Mouse (Mus musculus) forebrain, postnatal 0 days (tissue): ENCODE data around the gene Actn1. TPM values are rescaled to one million over a fixed set of nuclear protein-coding genes. Genes with fewer than 3 reads are reported as not detected.

Experiments used
- ATAC-seq: fragments of 200-750 bp; cut with Nextera tagmentation; 2 replicates; pipeline ENCODE4 v1.8.0; 2017; ENCODE audit warnings: mild to moderate bottlenecking, moderate library complexity
- DNase-seq: peaks from one replicate; pipeline ENCODE4 v3.0.0-alpha.2; 2015
- H3K27ac ChIP-seq: fragments of 300-500 bp; sonication (generic); 2 replicates; pipeline ENCODE4 v1.5.1; 2014; ENCODE audit warnings: low read depth, mild to moderate bottlenecking, antibody characterized with exemption, low read length, moderate library complexity, mixed read lengths
- H3K27me3 ChIP-seq: fragments of 300-500 bp; sonication (generic); 2 replicates; pipeline ENCODE4 v1.6.1; 2014; ENCODE audit warnings: mild to moderate bottlenecking, low read length, mixed read lengths; ENCODE audit not compliant: insufficient read depth
- H3K36me3 ChIP-seq: fragments of 300-500 bp; sonication (generic); 2 replicates; pipeline ENCODE4 v1.6.1; 2014; ENCODE audit warnings: mild to moderate bottlenecking, moderate library complexity; ENCODE audit not compliant: insufficient read depth
- H3K4me1 ChIP-seq: fragments of 300-500 bp; sonication (generic); 2 replicates; pipeline ENCODE4 v1.6.1; 2014; ENCODE audit warnings: antibody characterized with exemption; ENCODE audit not compliant: insufficient read depth
- H3K4me2 ChIP-seq: fragments of 300-500 bp; sonication (generic); 2 replicates; pipeline ENCODE4 v1.6.1; 2014; ENCODE audit warnings: low read depth, mild to moderate bottlenecking, moderate library complexity
- H3K4me3 ChIP-seq: fragments of 300-500 bp; sonication (generic); 2 replicates; pipeline ENCODE4 v1.5.1; 2014; ENCODE audit warnings: low read depth, low read length, mixed read lengths
- H3K9ac ChIP-seq: fragments of 300-500 bp; sonication (generic); 2 replicates; pipeline ENCODE4 v1.6.1; 2014; ENCODE audit warnings: mild to moderate bottlenecking
- H3K9me3 ChIP-seq: fragments of 300-500 bp; sonication (generic); 2 replicates; pipeline ENCODE4 v1.6.1; 2016; ENCODE audit warnings: low read length
- CTCF ChIP-seq: sonication (generic); IDR thresholded peaks from 2 replicates; pipeline ENCODE4 v1.5.1; 2016; ENCODE audit warnings: antibody characterized with exemption, control low read depth, low read depth
- WGBS: fragments of 180-500 bp; shearing (Covaris S2); extraction: QIAGEN DNeasy Blood & Tissue Kit; methylation state at CpG from one replicate; pipeline ENCODE4 v1.1.7; 2014; 5-methylcytosine and 5-hydroxymethylcytosine counted together
- polyA plus RNA-seq: library from polyadenylated mRNA; unstranded; fragments of >200 nt; fragmentation: Nextera tagmentation; extraction: Ambion mirVana; gene quantifications from 2 replicates; pipeline ENCODE4 v1.2.1, GENCODE M21; 2015
- total RNA-seq: library from RNA; depleted of rRNA; stranded (reverse); fragments of >200 nt; gene quantifications from 2 replicates; pipeline ENCODE4 v1.2.3, GENCODE M21; 2014

The Actn1 gene
- total and polyA plus RNA-seq, 2 experiments from 2014 or later = 6.7 to 19.1 TPM

DNA sequence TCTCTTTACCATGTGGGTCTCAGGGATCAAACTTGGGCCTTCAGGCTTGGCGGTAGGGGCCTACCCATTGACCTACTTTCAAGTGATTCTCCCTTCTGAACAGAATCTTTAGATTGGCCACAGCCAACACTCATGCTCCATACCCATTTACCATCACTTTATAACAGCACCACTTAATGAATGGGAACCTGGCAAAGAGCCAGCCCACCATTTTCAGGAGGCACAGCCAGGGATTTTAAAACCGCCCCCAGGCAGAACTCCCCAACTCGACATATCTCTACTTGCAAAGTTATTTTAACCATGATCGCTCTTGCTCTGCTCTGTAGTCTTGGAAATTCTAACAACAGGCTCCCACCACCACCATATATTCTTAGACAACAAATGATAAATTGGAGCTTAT is 93.5 kb downstream of the Actn1 start:
- Histone ChIP-seq H3K27ac (no peak overlapping the region), H3K9ac (no peak overlapping the region), H3K36me3 (peaks cover 20% of the 10 kb centered on the region), H3K4me3 (no peak overlapping the region), H3K27me3 (no peaks in the 10 kb centered on the region), H3K4me2 (no peak overlapping the region), H3K9me3 (no peaks in the 10 kb centered on the region), H3K4me1 (no peaks in the 10 kb centered on the region)
- DNase-seq (no peak), ATAC-seq (no peak)
- TF ChIP-seq CTCF = no peak
- 57% methylated on average over 4 of the region's 4 CpGs for WGBS

GRCm38 (mm10) chr12:80164526-80164925 is 95.6 kb downstream of the Actn1 start:
- H3K36me3 ChIP-seq = peaks cover under 1% of the 10 kb centered on the region; the same call in 1 of the 2 replicates
- H3K9me3 ChIP-seq = no peaks in the 10 kb centered on the region
- DNase-seq = no peak
- no peak overlapping the region for H3K27ac ChIP-seq
- no peak overlapping the region for H3K9ac ChIP-seq
- no peaks in the 10 kb centered on the region for H3K27me3 ChIP-seq
- no peak overlapping the region for H3K4me2 ChIP-seq
- no peak for ATAC-seq
- no peak overlapping the region for H3K4me3 ChIP-seq
- H3K4me1 ChIP-seq = no peaks in the 10 kb centered on the region
- whole genome bisulfite sequencing = 95% methylated on average over 8 of the region's 8 CpGs
- no peak for TF ChIP-seq CTCF

DNA sequence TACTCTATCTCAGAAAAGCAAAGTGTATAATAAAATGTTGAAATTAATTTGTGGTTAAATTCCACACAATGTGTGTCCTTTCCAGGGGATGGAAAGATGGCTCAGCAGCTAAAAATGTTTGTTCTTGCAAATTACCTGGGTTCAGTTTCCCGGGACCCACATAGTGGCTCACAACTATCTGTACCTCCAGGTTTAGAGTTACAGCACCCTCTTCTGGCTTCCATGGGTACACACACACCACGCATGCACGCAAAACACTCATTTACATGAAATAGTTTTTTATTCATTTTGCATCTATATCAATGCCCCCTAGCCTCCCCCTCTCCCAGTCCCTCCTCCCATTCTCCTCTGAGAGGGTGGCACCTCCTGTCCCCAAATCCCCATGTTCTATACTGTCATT is 97.7 kb downstream of the Actn1 start:
- no peaks in the 10 kb centered on the region; the same call in 1 of the 2 replicates for H3K36me3 ChIP-seq
- DNase-seq (no peak), ATAC-seq (no peak)
- WGBS = 78% methylated on average over 3 of the region's 3 CpGs
- H3K27me3 ChIP-seq = no peaks in the 10 kb centered on the region
- H3K27ac ChIP-seq = no peak overlapping the region
- H3K4me1 ChIP-seq = no peaks in the 10 kb centered on the region
- H3K9ac ChIP-seq = no peak overlapping the region
- H3K9me3 ChIP-seq = no peaks in the 10 kb centered on the region
- peak; percentile 37 for TF ChIP-seq CTCF
- H3K4me3 ChIP-seq = no peak overlapping the region
- H3K4me2 ChIP-seq = no peak overlapping the region

GRCm38 (mm10) chr12:80157675-80158074 is 102.5 kb downstream of the Actn1 start:
- Histone ChIP-seq H3K27ac (no peak overlapping the region), H3K4me2 (0 out of 2 replicates have a peak overlapping the region, but pooled peaks have one; percentile 4), H3K27me3 (no peaks in the 10 kb centered on the region), H3K36me3 (no peaks in the 10 kb centered on the region), H3K4me1 (no peaks in the 10 kb centered on the region), H3K9ac (no peak overlapping the region), H3K9me3 (no peaks in the 10 kb centered on the region), H3K4me3 (no peak overlapping the region)
- peak; percentile 78 for TF ChIP-seq CTCF
- DNase-seq = peak; percentile 66
- WGBS = 7% methylated on average over 5 of the region's 5 CpGs
- ATAC-seq = no peak

DNA sequence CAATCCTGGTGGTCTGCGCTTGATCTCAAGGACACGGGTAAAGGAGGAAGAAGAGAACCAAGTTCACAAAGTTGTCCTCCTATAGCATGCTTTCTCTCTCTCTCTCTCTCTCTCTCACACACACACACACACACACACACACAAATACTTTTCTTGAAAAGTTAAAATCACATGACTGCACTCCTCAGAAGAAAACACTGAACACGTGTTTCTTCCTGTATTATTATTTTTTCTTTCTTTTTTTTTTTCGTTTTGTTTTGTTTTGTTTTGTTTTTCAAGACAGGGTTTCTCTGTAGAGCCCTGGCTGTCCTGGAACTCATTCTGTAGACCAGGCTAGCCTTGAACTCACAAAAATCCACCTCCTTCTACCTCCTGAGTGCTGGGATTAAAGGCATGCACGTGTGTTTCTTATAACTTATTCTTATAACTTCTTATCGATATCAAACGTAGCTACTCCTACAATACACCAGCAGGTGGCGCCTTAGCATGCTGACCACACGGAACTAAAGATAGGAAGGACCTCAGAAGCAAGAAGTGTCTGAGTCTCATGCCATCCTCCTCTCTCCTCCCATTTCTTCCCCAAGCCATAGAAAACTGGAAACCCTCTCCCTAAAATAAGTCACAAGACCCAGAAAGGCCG is 106.4 kb downstream of the Actn1 start:
- H3K9me3 ChIP-seq = no peaks in the 10 kb centered on the region
- H3K27ac ChIP-seq = no peak overlapping the region
- no peak overlapping the region for H3K4me3 ChIP-seq
- H3K27me3 ChIP-seq = no peaks in the 10 kb centered on the region
- TF ChIP-seq CTCF = peak; percentile 78
- peak; percentile 66 for DNase-seq
- H3K36me3 ChIP-seq = no peaks in the 10 kb centered on the region
- no peak overlapping the region for H3K4me2 ChIP-seq
- no peak overlapping the region for H3K9ac ChIP-seq
- 42% methylated on average over 10 of the region's 10 CpGs for WGBS
- no peaks in the 10 kb centered on the region for H3K4me1 ChIP-seq
- ATAC-seq = no peak

- no peak overlapping the region for H3K9ac ChIP-seq
- H3K27ac ChIP-seq = no peak overlapping the region
- peak; percentile 20; the same call in 1 of the 2 replicates for TF ChIP-seq CTCF
- ATAC-seq (no peak), DNase-seq (no peak)
- H3K4me3 ChIP-seq = no peak overlapping the region
- no peaks in the 10 kb centered on the region for H3K4me1 ChIP-seq
- WGBS = 85% methylated on average over 6 of the region's 6 CpGs
- no peaks in the 10 kb centered on the region for H3K27me3 ChIP-seq
- H3K9me3 ChIP-seq = no peaks in the 10 kb centered on the region
- no peaks in the 10 kb centered on the region for H3K36me3 ChIP-seq
- H3K4me2 ChIP-seq = no peak overlapping the region
Observed at GRCm38 (mm10) chr12:80153078-80153477, 107.1 kb downstream of the Actn1 start.

DNA sequence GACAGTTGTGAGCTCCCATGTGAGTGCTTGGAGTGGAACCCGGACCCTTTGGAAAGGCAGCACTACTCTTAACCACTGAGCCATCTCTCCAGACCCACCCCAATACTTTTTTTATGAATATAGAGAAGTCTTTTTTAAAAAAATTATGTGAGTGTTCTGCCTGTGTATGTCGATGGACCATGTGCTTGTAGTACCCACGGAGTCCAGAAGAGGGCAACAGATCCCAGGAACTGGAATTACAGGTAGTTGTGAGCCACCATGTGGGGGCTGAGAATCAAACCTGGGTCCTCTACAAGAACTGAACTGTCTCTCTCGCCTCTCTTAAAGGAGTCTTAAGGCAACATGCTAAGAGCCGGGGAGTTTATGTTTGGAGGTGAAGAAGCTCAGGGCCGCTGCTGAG is 108.3 kb downstream of the Actn1 start:
- DNase-seq (no peak), ATAC-seq (no peak)
- no peak; the same call in 1 of the 2 replicates for TF ChIP-seq CTCF
- Histone ChIP-seq H3K9ac (no peak overlapping the region), H3K9me3 (no peaks in the 10 kb centered on the region), H3K4me1 (no peaks in the 10 kb centered on the region), H3K27ac (no peak overlapping the region), H3K36me3 (no peaks in the 10 kb centered on the region), H3K4me3 (no peak overlapping the region), H3K4me2 (no peak overlapping the region), H3K27me3 (no peaks in the 10 kb centered on the region)
- WGBS = 94% methylated on average over 6 of the region's 6 CpGs
